Mouse (Mus musculus) liver, embryonic 15.5 days (tissue): ENCODE data around the gene Babam2. TPM values are rescaled to one million over a fixed set of nuclear protein-coding genes. Genes with fewer than 3 reads are reported as not detected.

Source experiments
- ATAC-seq: fragments of 200-750 bp; cut with Nextera tagmentation; 2 replicates; pipeline ENCODE4 v1.8.0; 2017; ENCODE audit warnings: moderate number of reproducible peaks, mild to moderate bottlenecking, moderate library complexity; ENCODE audit not compliant: insufficient read depth
- H3K27ac ChIP-seq: fragments of 300-500 bp; sonication (generic); replicated peaks from 2 replicates; pipeline ENCODE4 v1.5.1; 2015; ENCODE audit warnings: mild to moderate bottlenecking, inconsistent platforms
- H3K27me3 ChIP-seq: fragments of 300-500 bp; sonication (generic); 2 replicates; pipeline ENCODE4 v1.6.1; 2015; ENCODE audit warnings: mild to moderate bottlenecking, inconsistent platforms
- H3K36me3 ChIP-seq: fragments of 300-500 bp; sonication (generic); replicated peaks from 2 replicates; pipeline ENCODE4 v1.6.1; 2015; ENCODE audit warnings: moderate library complexity, mild to moderate bottlenecking, inconsistent platforms
- H3K4me1 ChIP-seq: fragments of 300-500 bp; sonication (generic); replicated peaks from 2 replicates; pipeline ENCODE4 v1.6.1; 2015; ENCODE audit warnings: inconsistent platforms
- H3K4me2 ChIP-seq: fragments of 300-500 bp; sonication (generic); 2 replicates; pipeline ENCODE4 v1.6.1; 2015; ENCODE audit warnings: moderate library complexity, mild to moderate bottlenecking, inconsistent platforms
- H3K4me3 ChIP-seq: fragments of 300-500 bp; sonication (generic); replicated peaks from 2 replicates; pipeline ENCODE4 v1.5.1; 2015; ENCODE audit warnings: mild to moderate bottlenecking, inconsistent platforms
- H3K9ac ChIP-seq: fragments of 300-500 bp; sonication (generic); 2 replicates; pipeline ENCODE4 v1.6.1; 2015; ENCODE audit warnings: moderate library complexity, mild to moderate bottlenecking, inconsistent platforms
- H3K9me3 ChIP-seq: fragments of 300-500 bp; sonication (generic); replicated peaks from 2 replicates; pipeline ENCODE4 v1.6.1; 2016; ENCODE audit warnings: inconsistent platforms
- WGBS: fragments of 180-500 bp; shearing (Covaris S2); methylation state at CpG from one replicate; pipeline ENCODE4 v1.1.7; 2015; ENCODE audit warnings: mixed read lengths; ENCODE audit not compliant: insufficient replicate concordance; 5-methylcytosine and 5-hydroxymethylcytosine counted together
- polyA plus RNA-seq: library from polyadenylated mRNA; unstranded; fragments of >200 nt; fragmentation: Nextera tagmentation; extraction: Ambion mirVana; gene quantifications from 2 replicates; pipeline ENCODE4 v1.2.1, GENCODE M21; 2015

Gene Babam2
- polyA plus RNA-seq, 1 experiment from 2014 or later: 30.8 TPM

DNA sequence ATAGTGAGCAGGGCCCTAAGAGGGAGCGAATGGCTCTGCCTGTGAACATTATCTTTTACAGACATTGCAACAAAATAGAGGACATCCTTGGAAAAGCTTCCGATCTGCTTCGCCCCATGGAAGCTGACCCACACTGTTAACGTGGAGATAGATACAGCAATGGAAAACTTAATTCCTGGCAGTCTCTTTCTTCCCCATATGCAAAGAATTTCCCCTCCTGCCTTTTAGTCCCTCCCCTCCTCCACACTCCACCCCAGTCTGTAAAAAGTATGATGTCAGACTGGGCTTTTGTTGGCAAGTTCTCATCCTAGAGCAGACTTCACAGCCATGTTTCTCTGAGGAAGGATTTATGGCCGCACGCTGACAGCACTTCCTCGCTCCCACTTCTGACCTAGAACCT, 218.8 kb downstream of the Babam2 start:
- H3K4me1 ChIP-seq: no peaks in the 10 kb centered on the region; the same call in 1 of the 2 replicates
- no peak overlapping the region for H3K4me2 ChIP-seq
- no peaks in the 10 kb centered on the region for H3K9me3 ChIP-seq
- 82% methylated on average over 7 of the region's 7 CpGs for WGBS
- H3K27ac ChIP-seq: no peak overlapping the region
- H3K4me3 ChIP-seq: no peak overlapping the region
- H3K9ac ChIP-seq: no peak overlapping the region
- no peaks in the 10 kb centered on the region for H3K36me3 ChIP-seq
- no peak for ATAC-seq
- no peaks in the 10 kb centered on the region for H3K27me3 ChIP-seq

- Histone ChIP-seq H3K4me1 (no peaks in the 10 kb centered on the region; the same call in 1 of the 2 replicates), H3K27ac (no peak overlapping the region), H3K27me3 (no peaks in the 10 kb centered on the region), H3K36me3 (no peaks in the 10 kb centered on the region), H3K9me3 (no peaks in the 10 kb centered on the region), H3K9ac (no peak overlapping the region), H3K4me2 (no peak overlapping the region), H3K4me3 (no peak overlapping the region)
- 23% methylated on average over 4 of the region's 4 CpGs for WGBS
- ATAC-seq: no peak
These were observed 221.1 kb downstream of the Babam2 start for GRCm38 (mm10) chr5:31918566-31918965.

DNA sequence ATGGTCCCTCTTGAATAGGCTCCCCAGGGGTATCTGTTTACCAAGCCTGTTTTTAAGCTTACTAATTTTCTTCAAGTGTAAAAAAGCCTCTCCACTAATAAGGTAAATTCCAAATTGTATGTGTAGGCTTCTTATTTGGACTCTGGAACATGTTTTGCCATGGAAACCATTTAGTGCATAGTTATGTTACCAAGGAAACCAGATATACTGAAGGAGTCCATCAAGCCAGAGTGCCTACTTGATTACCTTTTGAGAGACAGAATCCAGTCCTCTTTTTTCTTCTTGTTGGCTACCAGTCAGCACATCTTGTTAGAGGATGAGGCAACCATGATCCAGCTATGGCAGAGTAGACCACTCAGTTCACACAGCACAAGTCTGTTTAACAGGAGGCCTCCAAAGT, 222.6 kb downstream of the Babam2 start:
- Histone ChIP-seq H3K27ac (no peak overlapping the region), H3K9me3 (no peaks in the 10 kb centered on the region), H3K4me2 (no peak overlapping the region), H3K4me3 (no peak overlapping the region), H3K9ac (no peak overlapping the region), H3K4me1 (no peaks in the 10 kb centered on the region; the same call in 1 of the 2 replicates), H3K36me3 (no peaks in the 10 kb centered on the region), H3K27me3 (no peaks in the 10 kb centered on the region)
- no peak for ATAC-seq

DNA sequence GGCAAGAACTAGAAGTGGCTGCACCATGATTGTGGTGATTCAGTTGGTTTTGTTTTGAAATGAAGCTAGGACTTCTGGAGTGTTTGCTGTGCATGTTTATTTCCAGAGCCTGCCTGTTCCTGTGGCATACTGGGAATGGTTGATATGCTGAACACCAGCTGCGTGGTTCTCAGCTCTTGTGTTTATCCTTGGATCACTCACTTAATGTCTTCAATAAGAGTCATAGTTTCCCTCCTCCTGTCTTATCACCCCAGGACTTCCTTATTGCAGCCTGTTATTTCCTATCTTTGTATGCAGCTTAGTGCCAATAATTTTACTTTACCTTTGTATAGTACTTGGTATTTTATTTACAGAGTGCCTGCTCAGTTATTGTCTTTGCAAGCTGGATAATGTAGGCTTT, 223.4 kb downstream of the Babam2 start:
- no peaks in the 10 kb centered on the region for H3K27me3 ChIP-seq
- H3K9ac ChIP-seq: no peak overlapping the region
- no peak for ATAC-seq
- H3K9me3 ChIP-seq: no peaks in the 10 kb centered on the region
- H3K36me3 ChIP-seq: no peaks in the 10 kb centered on the region
- H3K4me3 ChIP-seq: no peak overlapping the region
- no peaks in the 10 kb centered on the region; the same call in 1 of the 2 replicates for H3K4me1 ChIP-seq
- 30% methylated on average over 1 of the region's 1 CpGs for WGBS
- no peak overlapping the region for H3K27ac ChIP-seq
- H3K4me2 ChIP-seq: no peak overlapping the region

- Histone ChIP-seq H3K4me3 (no peak overlapping the region), H3K27ac (no peak overlapping the region), H3K4me2 (no peak overlapping the region), H3K36me3 (no peaks in the 10 kb centered on the region), H3K4me1 (no peaks in the 10 kb centered on the region; the same call in 1 of the 2 replicates), H3K27me3 (no peaks in the 10 kb centered on the region), H3K9me3 (no peaks in the 10 kb centered on the region), H3K9ac (no peak overlapping the region)
- ATAC-seq: no peak
These were observed 226.6 kb downstream of the Babam2 start for GRCm38 (mm10) chr5:31924075-31924474.

GRCm38 (mm10) chr5:31926551-31926950, 229.1 kb downstream of the Babam2 start:
- no peaks in the 10 kb centered on the region for H3K27me3 ChIP-seq
- H3K36me3 ChIP-seq: no peaks in the 10 kb centered on the region
- no peak overlapping the region for H3K4me2 ChIP-seq
- H3K4me3 ChIP-seq: no peak overlapping the region
- no peaks in the 10 kb centered on the region for H3K9me3 ChIP-seq
- no peaks in the 10 kb centered on the region for H3K4me1 ChIP-seq
- H3K9ac ChIP-seq: no peak overlapping the region
- 64% methylated on average over 1 of the region's 1 CpGs for WGBS
- ATAC-seq: no peak
- H3K27ac ChIP-seq: no peak overlapping the region

DNA sequence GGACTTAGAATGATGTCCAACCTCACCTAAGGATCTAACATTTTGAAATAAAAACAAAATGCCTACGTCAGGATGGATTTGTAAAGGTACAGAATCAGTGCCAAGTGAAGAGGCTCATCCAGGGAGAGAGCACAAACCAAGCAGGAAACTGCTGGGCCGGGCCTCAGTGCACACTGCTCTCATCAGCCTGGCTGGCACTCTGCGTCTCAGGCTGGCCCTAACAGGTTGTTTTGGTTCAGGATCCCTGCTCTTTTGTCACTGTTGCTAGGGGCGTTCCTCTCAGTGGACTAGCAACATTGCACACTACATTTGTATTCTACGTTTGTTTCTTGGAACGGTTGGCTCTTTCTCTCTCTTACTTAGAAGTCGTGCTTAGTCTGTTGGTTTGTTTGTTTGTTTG, 231.5 kb downstream of the Babam2 start:
- H3K27ac ChIP-seq: no peak overlapping the region
- H3K9ac ChIP-seq: no peak overlapping the region
- no peak overlapping the region for H3K4me2 ChIP-seq
- no peaks in the 10 kb centered on the region for H3K4me1 ChIP-seq
- ATAC-seq: no peak
- no peak overlapping the region for H3K4me3 ChIP-seq
- H3K36me3 ChIP-seq: no peaks in the 10 kb centered on the region
- WGBS: 72% methylated on average over 7 of the region's 7 CpGs
- H3K9me3 ChIP-seq: no peaks in the 10 kb centered on the region
- H3K27me3 ChIP-seq: no peaks in the 10 kb centered on the region

- no peaks in the 10 kb centered on the region for H3K9me3 ChIP-seq
- H3K27me3 ChIP-seq: no peaks in the 10 kb centered on the region
- WGBS: 63% methylated on average over 8 of the region's 8 CpGs
- ATAC-seq: no peak
- H3K9ac ChIP-seq: no peak overlapping the region
- H3K4me2 ChIP-seq: no peak overlapping the region
- H3K4me1 ChIP-seq: no peaks in the 10 kb centered on the region
- no peak overlapping the region for H3K4me3 ChIP-seq
- no peaks in the 10 kb centered on the region for H3K36me3 ChIP-seq
- H3K27ac ChIP-seq: no peak overlapping the region
These were observed 233.7 kb downstream of the Babam2 start for GRCm38 (mm10) chr5:31931127-31931625.

- no peaks in the 10 kb centered on the region for H3K36me3 ChIP-seq
- no peaks in the 10 kb centered on the region for H3K4me1 ChIP-seq
- no peak for ATAC-seq
- no peaks in the 10 kb centered on the region for H3K9me3 ChIP-seq
- no peak overlapping the region for H3K4me2 ChIP-seq
- no peak overlapping the region for H3K9ac ChIP-seq
- H3K27me3 ChIP-seq: no peaks in the 10 kb centered on the region
- 63% methylated on average over 1 of the region's 1 CpGs for WGBS
- no peak overlapping the region for H3K4me3 ChIP-seq
- H3K27ac ChIP-seq: no peak overlapping the region
These were observed 234.2 kb downstream of the Babam2 start for GRCm38 (mm10) chr5:31931637-31932036.

- no peaks in the 10 kb centered on the region for H3K27me3 ChIP-seq
- H3K4me3 ChIP-seq: no peak overlapping the region
- H3K9me3 ChIP-seq: no peaks in the 10 kb centered on the region
- 71% methylated on average over 6 of the region's 6 CpGs for WGBS
- H3K9ac ChIP-seq: no peak overlapping the region
- no peak overlapping the region for H3K4me2 ChIP-seq
- H3K36me3 ChIP-seq: no peaks in the 10 kb centered on the region
- no peaks in the 10 kb centered on the region for H3K4me1 ChIP-seq
- no peak overlapping the region for H3K27ac ChIP-seq
- no peak for ATAC-seq
These were observed 235.8 kb downstream of the Babam2 start for GRCm38 (mm10) chr5:31933296-31933695.

- 46% methylated on average over 3 of the region's 3 CpGs for WGBS
- H3K4me2 ChIP-seq: no peak overlapping the region
- no peaks in the 10 kb centered on the region for H3K27me3 ChIP-seq
- H3K9me3 ChIP-seq: no peaks in the 10 kb centered on the region
- H3K4me1 ChIP-seq: no peaks in the 10 kb centered on the region
- H3K9ac ChIP-seq: no peak overlapping the region
- no peak overlapping the region for H3K4me3 ChIP-seq
- no peak for ATAC-seq
- H3K36me3 ChIP-seq: no peaks in the 10 kb centered on the region
- H3K27ac ChIP-seq: no peak overlapping the region
These were observed 236.9 kb downstream of the Babam2 start for GRCm38 (mm10) chr5:31934397-31934796.

DNA sequence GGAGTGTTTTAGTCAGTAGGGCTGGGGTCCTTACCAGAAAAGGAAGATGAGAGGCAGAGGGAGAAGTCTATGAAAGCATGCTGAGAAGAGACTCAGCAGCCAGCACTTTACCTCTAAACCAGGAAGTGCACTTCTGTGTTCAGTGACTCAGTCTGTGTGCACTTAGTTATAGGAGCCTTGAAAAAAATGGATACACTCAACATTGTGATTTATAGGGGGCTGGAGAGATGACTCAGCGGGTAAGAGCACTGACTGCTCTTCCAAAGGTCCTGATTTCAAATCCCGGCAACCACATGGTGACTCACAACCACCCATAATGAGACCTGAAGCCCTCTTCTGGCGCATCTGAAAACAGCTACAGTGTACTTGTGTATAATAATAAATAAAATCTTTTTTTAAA, 238.5 kb downstream of the Babam2 start:
- Histone ChIP-seq H3K9me3 (no peaks in the 10 kb centered on the region), H3K27ac (no peak overlapping the region), H3K9ac (no peak overlapping the region), H3K36me3 (no peaks in the 10 kb centered on the region), H3K4me1 (no peaks in the 10 kb centered on the region), H3K27me3 (no peaks in the 10 kb centered on the region), H3K4me2 (no peak overlapping the region), H3K4me3 (no peak overlapping the region)
- WGBS: 70% methylated on average over 3 of the region's 3 CpGs
- no peak for ATAC-seq
